Mouse (Mus musculus) spleen, adult 2 months (tissue): Measurements from ENCODE around the gene Serp2. TPM values are rescaled to one million over a fixed set of nuclear protein-coding genes. Genes with fewer than 3 reads are reported as not detected.

Experiments
- DNase-seq, 2 experiments: peaks; one replicate each; pipeline versions ENCODE4 v3.0.0 to v3.0.0-alpha.2; 2012 to 2021; ENCODE audit warnings: low spot score in 2 of 2, low read depth in 1 of 2
- H3K27ac ChIP-seq: fragments of 200-500 bp; 2 replicates; pipeline ENCODE4 v1.5.1; 2012; ENCODE audit warnings: low read length, inconsistent platforms; ENCODE audit not compliant: insufficient read depth
- H3K27me3 ChIP-seq: fragments of 200-500 bp; 2 replicates; pipeline ENCODE4 v1.6.1; 2012; ENCODE audit warnings: mild to moderate bottlenecking, moderate library complexity, low read length, inconsistent platforms; ENCODE audit not compliant: control insufficient read depth, insufficient read depth
- H3K36me3 ChIP-seq: fragments of 200-500 bp; 2 replicates; pipeline ENCODE4 v1.6.1; 2012; ENCODE audit warnings: mild to moderate bottlenecking, low read length, inconsistent platforms; ENCODE audit not compliant: control insufficient read depth, insufficient read depth
- H3K4me1 ChIP-seq: fragments of 200-500 bp; 2 replicates; pipeline ENCODE4 v1.6.1; 2011; ENCODE audit warnings: inconsistent platforms; ENCODE audit not compliant: control insufficient read depth, insufficient read depth, insufficient read length
- H3K4me3 ChIP-seq: fragments of 200-500 bp; 2 replicates; pipeline ENCODE4 v1.5.1; 2011; ENCODE audit warnings: mild to moderate bottlenecking, inconsistent platforms; ENCODE audit not compliant: insufficient read depth, insufficient read length; ENCODE audit errors: extremely low read depth
- CTCF ChIP-seq: fragments of 200-500 bp; IDR thresholded peaks from 2 replicates; pipeline ENCODE4 v1.5.1; 2011; ENCODE audit warnings: mild to moderate bottlenecking, inconsistent platforms; ENCODE audit not compliant: insufficient read depth, insufficient read length, insufficient replicate concordance; ENCODE audit errors: extremely low read depth
- POLR2A ChIP-seq: fragments of 200-500 bp; IDR thresholded peaks from 2 replicates; pipeline ENCODE4 v1.6.1; 2011; ENCODE audit warnings: low read depth, low read length, inconsistent platforms
- WGBS: fragments of 180-500 bp; shearing (Covaris S2); methylation state at CpG from one replicate; pipeline ENCODE4 v1.1.7; 2018; 5-methylcytosine and 5-hydroxymethylcytosine counted together
- polyA plus RNA-seq: library from polyadenylated mRNA; depleted of rRNA; stranded (reverse); fragments of >200 nt; gene quantifications from 2 replicates; pipeline ENCODE4 v1.2.3, GENCODE M21; 2012

Gene Serp2
- polyA plus RNA-seq, 1 experiment = 4.2 TPM

GRCm38 (mm10) chr14:76499492-76499891 lies 57.2 kb downstream of the Serp2 start:
- DNase-seq = no peak
- no peak overlapping the region for H3K4me3 ChIP-seq
- H3K36me3 ChIP-seq = no peaks in the 10 kb centered on the region
- no peak overlapping the region for H3K27ac ChIP-seq
- no peaks in the 10 kb centered on the region for H3K27me3 ChIP-seq
- no peaks in the 10 kb centered on the region for H3K4me1 ChIP-seq
- WGBS = 94% methylated on average over 6 of the region's 6 CpGs
- TF ChIP-seq CTCF (no peak), POLR2A (no peak)

- Histone ChIP-seq H3K4me3 (no peak overlapping the region), H3K27me3 (no peaks in the 10 kb centered on the region), H3K27ac (no peak overlapping the region), H3K4me1 (no peaks in the 10 kb centered on the region), H3K36me3 (no peaks in the 10 kb centered on the region)
- no peak for DNase-seq
- no peak for TF ChIP-seq POLR2A
- no peak for TF ChIP-seq CTCF
- WGBS = 54% methylated on average over 7 of the region's 7 CpGs
Measured at GRCm38 (mm10) chr14:76498210-76498609, 58.5 kb downstream of the Serp2 start.

GRCm38 (mm10) chr14:76497187-76497586 lies 59.5 kb downstream of the Serp2 start:
- WGBS = 87% methylated on average over 9 of the region's 9 CpGs
- Histone ChIP-seq H3K27me3 (no peaks in the 10 kb centered on the region), H3K4me1 (no peaks in the 10 kb centered on the region), H3K4me3 (no peak overlapping the region), H3K36me3 (no peaks in the 10 kb centered on the region), H3K27ac (no peak overlapping the region)
- no peak for DNase-seq
- no peak for TF ChIP-seq CTCF
- TF ChIP-seq POLR2A = no peak

GRCm38 (mm10) chr14:76495022-76495421 lies 61.7 kb downstream of the Serp2 start:
- WGBS = 59% methylated on average over 5 of the region's 5 CpGs
- Histone ChIP-seq H3K27me3 (no peaks in the 10 kb centered on the region), H3K36me3 (no peaks in the 10 kb centered on the region), H3K4me3 (no peak overlapping the region), H3K4me1 (no peaks in the 10 kb centered on the region), H3K27ac (no peak overlapping the region)
- DNase-seq = no peak
- no peak for TF ChIP-seq CTCF
- no peak for TF ChIP-seq POLR2A

- H3K4me1 ChIP-seq = no peaks in the 10 kb centered on the region
- no peak overlapping the region for H3K4me3 ChIP-seq
- H3K36me3 ChIP-seq = no peaks in the 10 kb centered on the region
- 93% methylated on average over 2 of the region's 2 CpGs for WGBS
- H3K27me3 ChIP-seq = no peaks in the 10 kb centered on the region
- no peak overlapping the region for H3K27ac ChIP-seq
- TF ChIP-seq CTCF (no peak), POLR2A (no peak)
- no peak for DNase-seq
Measured at GRCm38 (mm10) chr14:76489128-76489527, 67.6 kb downstream of the Serp2 start.

GRCm38 (mm10) chr14:76488101-76489044 lies 68.3 kb downstream of the Serp2 start:
- WGBS = 84% methylated on average over 18 of the region's 18 CpGs
- Histone ChIP-seq H3K4me1 (no peaks in the 10 kb centered on the region), H3K4me3 (no peak overlapping the region), H3K27ac (no peak overlapping the region), H3K36me3 (no peaks in the 10 kb centered on the region), H3K27me3 (no peaks in the 10 kb centered on the region)
- TF ChIP-seq POLR2A (no peak), CTCF (no peak)
- no peak for DNase-seq

- no peak overlapping the region for H3K4me3 ChIP-seq
- no peaks in the 10 kb centered on the region for H3K4me1 ChIP-seq
- H3K27me3 ChIP-seq = no peaks in the 10 kb centered on the region
- no peaks in the 10 kb centered on the region for H3K36me3 ChIP-seq
- DNase-seq = no peak
- H3K27ac ChIP-seq = no peak overlapping the region
- 93% methylated on average over 16 of the region's 16 CpGs for WGBS
- TF ChIP-seq CTCF (no peak), POLR2A (no peak)
Measured at GRCm38 (mm10) chr14:76487609-76488008, 69.1 kb downstream of the Serp2 start.
